Mouse (Mus musculus): Measurements from ENCODE around the gene Ly6g5c. TPM values are rescaled to one million over a fixed set of nuclear protein-coding genes. Genes with fewer than 3 reads are reported as not detected.
A peak's percentile ranks its signal among the peaks of the same experiment; 100 is the strongest.

Ly6g5c gene
- total RNA-seq, 1 experiment from 2014 or later: not detected

- peak; percentile 42 to 59; a peak in 2 of 4 replicates for ATAC-seq (replicated peaks in 1 of 2; ENCODE audit: insufficient read depth in 1 of 2, low FRiP score in 2 of 2, low TSS enrichment in 1 of 2, low read depth in 1 of 2, poor library complexity in 2 of 2, severe bottlenecking in 2 of 2)
Observed at GRCm38 (mm10) chr17:35077786-35078233, 30.3 kb upstream of the Ly6g5c start, which contains the start of gene Ly6g6d. Ly6g6d (minus strand) TSS chr17:35078065.

- ATAC-seq (replicated peaks in 1 of 2; ENCODE audit: insufficient read depth in 1 of 2, low FRiP score in 2 of 2, low TSS enrichment in 1 of 2, low read depth in 1 of 2, poor library complexity in 2 of 2, severe bottlenecking in 2 of 2): no peak; a peak in 1 of 4 replicates
Observed at GRCm38 (mm10) chr17:35079778-35080177, 28.3 kb upstream of the Ly6g5c start.

- no peak for ATAC-seq (replicated peaks in 1 of 2; ENCODE audit: insufficient read depth in 1 of 2, low FRiP score in 2 of 2, low TSS enrichment in 1 of 2, low read depth in 1 of 2, poor library complexity in 2 of 2, severe bottlenecking in 2 of 2)
Observed at GRCm38 (mm10) chr17:35080248-35080647, 27.8 kb upstream of the Ly6g5c start.

- ATAC-seq (replicated peaks in 1 of 2; ENCODE audit: insufficient read depth in 1 of 2, low FRiP score in 2 of 2, low TSS enrichment in 1 of 2, low read depth in 1 of 2, poor library complexity in 2 of 2, severe bottlenecking in 2 of 2): no peak
Observed at GRCm38 (mm10) chr17:35080710-35081109, 27.4 kb upstream of the Ly6g5c start.

GRCm38 (mm10) chr17:35082841-35083576, 25.1 kb upstream of the Ly6g5c start:
- ATAC-seq (replicated peaks in 1 of 2; ENCODE audit: insufficient read depth in 1 of 2, low FRiP score in 2 of 2, low TSS enrichment in 1 of 2, low read depth in 1 of 2, poor library complexity in 2 of 2, severe bottlenecking in 2 of 2): no peak

- ATAC-seq (replicated peaks in 1 of 2; ENCODE audit: insufficient read depth in 1 of 2, low FRiP score in 2 of 2, low TSS enrichment in 1 of 2, low read depth in 1 of 2, poor library complexity in 2 of 2, severe bottlenecking in 2 of 2): no peak
Observed at GRCm38 (mm10) chr17:35083929-35084497, 24.1 kb upstream of the Ly6g5c start.

- no peak for ATAC-seq (replicated peaks in 1 of 2; ENCODE audit: insufficient read depth in 1 of 2, low FRiP score in 2 of 2, low TSS enrichment in 1 of 2, low read depth in 1 of 2, poor library complexity in 2 of 2, severe bottlenecking in 2 of 2)
Observed at GRCm38 (mm10) chr17:35085208-35085865, 22.7 kb upstream of the Ly6g5c start, which contains the start of gene Ly6g6f. Ly6g6f (minus strand) TSS chr17:35085610.

- ATAC-seq (replicated peaks in 1 of 2; ENCODE audit: insufficient read depth in 1 of 2, low FRiP score in 2 of 2, low TSS enrichment in 1 of 2, low read depth in 1 of 2, poor library complexity in 2 of 2, severe bottlenecking in 2 of 2): no peak
Observed at GRCm38 (mm10) chr17:35088151-35088550, 19.9 kb upstream of the Ly6g5c start.

- ATAC-seq (replicated peaks in 1 of 2; ENCODE audit: insufficient read depth in 1 of 2, low FRiP score in 2 of 2, low TSS enrichment in 1 of 2, low read depth in 1 of 2, poor library complexity in 2 of 2, severe bottlenecking in 2 of 2): peak; percentile 96 to 98
Observed at GRCm38 (mm10) chr17:35088825-35089644, 19.0 kb upstream of the Ly6g5c start, which contains the start of gene Abhd16a. Abhd16a (plus strand) TSS chr17:35089263.

- 0 out of 4 replicates have a peak, but pooled peaks of 1 of the 2 experiments have one; percentile 9 for ATAC-seq (replicated peaks in 1 of 2; ENCODE audit: insufficient read depth in 1 of 2, low FRiP score in 2 of 2, low TSS enrichment in 1 of 2, low read depth in 1 of 2, poor library complexity in 2 of 2, severe bottlenecking in 2 of 2)
Observed at GRCm38 (mm10) chr17:35090166-35090932, 17.7 kb upstream of the Ly6g5c start.

GRCm38 (mm10) chr17:35092403-35093198, 15.5 kb upstream of the Ly6g5c start:
- ATAC-seq (replicated peaks in 1 of 2; ENCODE audit: insufficient read depth in 1 of 2, low FRiP score in 2 of 2, low TSS enrichment in 1 of 2, low read depth in 1 of 2, poor library complexity in 2 of 2, severe bottlenecking in 2 of 2): no peak

- ATAC-seq (replicated peaks in 1 of 2; ENCODE audit: insufficient read depth in 1 of 2, low FRiP score in 2 of 2, low TSS enrichment in 1 of 2, low read depth in 1 of 2, poor library complexity in 2 of 2, severe bottlenecking in 2 of 2): no peak
Observed at GRCm38 (mm10) chr17:35094475-35095365, 13.4 kb upstream of the Ly6g5c start.

- ATAC-seq (replicated peaks in 1 of 2; ENCODE audit: insufficient read depth in 1 of 2, low FRiP score in 2 of 2, low TSS enrichment in 1 of 2, low read depth in 1 of 2, poor library complexity in 2 of 2, severe bottlenecking in 2 of 2): no peak
Observed at GRCm38 (mm10) chr17:35096597-35096996, 11.5 kb upstream of the Ly6g5c start.

GRCm38 (mm10) chr17:35097164-35097655, 10.9 kb upstream of the Ly6g5c start:
- no peak for ATAC-seq (replicated peaks in 1 of 2; ENCODE audit: insufficient read depth in 1 of 2, low FRiP score in 2 of 2, low TSS enrichment in 1 of 2, low read depth in 1 of 2, poor library complexity in 2 of 2, severe bottlenecking in 2 of 2)

- ATAC-seq (replicated peaks in 1 of 2; ENCODE audit: insufficient read depth in 1 of 2, low FRiP score in 2 of 2, low TSS enrichment in 1 of 2, low read depth in 1 of 2, poor library complexity in 2 of 2, severe bottlenecking in 2 of 2): no peak
Observed at GRCm38 (mm10) chr17:35100196-35100765, 7.8 kb upstream of the Ly6g5c start.

Measured in hematopoietic stem cell, adult 5-6 weeks (primary cell).